Mouse (Mus musculus) embryonic facial prominence, embryonic 14.5 days (tissue): ENCODE results near the gene Lig3. TPM values are rescaled to one million over a fixed set of nuclear protein-coding genes. Genes with fewer than 3 reads are reported as not detected.

Experiments used
- ATAC-seq: fragments of 200-750 bp; cut with Nextera tagmentation; 2 replicates; pipeline ENCODE4 v1.8.0; 2017; ENCODE audit warnings: low read depth, moderate number of reproducible peaks, moderate TSS enrichment
- DNase-seq: peaks from one replicate; pipeline ENCODE4 v3.0.0-alpha.2; 2015; ENCODE audit warnings: low spot score
- H3K27ac ChIP-seq: fragments of 300-500 bp; sonication (generic); replicated peaks from 2 replicates; pipeline ENCODE4 v1.5.1; 2014; ENCODE audit warnings: low read depth, mild to moderate bottlenecking, low read length, moderate library complexity
- H3K27me3 ChIP-seq: fragments of 300-500 bp; sonication (generic); replicated peaks from 2 replicates; pipeline ENCODE4 v1.6.1; 2014; ENCODE audit warnings: low read length; ENCODE audit not compliant: control insufficient read depth, insufficient read depth
- H3K36me3 ChIP-seq: fragments of 300-500 bp; sonication (generic); 2 replicates; pipeline ENCODE4 v1.6.1; 2014; ENCODE audit warnings: low read length, mixed read lengths; ENCODE audit not compliant: control insufficient read depth, insufficient read depth
- H3K4me1 ChIP-seq: fragments of 300-500 bp; sonication (generic); 2 replicates; pipeline ENCODE4 v1.6.1; 2014; ENCODE audit warnings: antibody characterized with exemption, low read length; ENCODE audit not compliant: control insufficient read depth, insufficient read depth
- H3K4me2 ChIP-seq: fragments of 300-500 bp; sonication (generic); 2 replicates; pipeline ENCODE4 v1.6.1; 2014; ENCODE audit warnings: low read depth, mild to moderate bottlenecking, low read length, moderate library complexity, mixed read lengths
- H3K4me3 ChIP-seq: fragments of 300-500 bp; sonication (generic); 2 replicates; pipeline ENCODE4 v1.5.1; 2014; ENCODE audit warnings: low read depth, mild to moderate bottlenecking, low read length
- H3K9ac ChIP-seq: fragments of 300-500 bp; sonication (generic); 2 replicates; pipeline ENCODE4 v1.6.1; 2014; ENCODE audit warnings: low read depth, mild to moderate bottlenecking, low read length, moderate library complexity, mixed read lengths
- H3K9me3 ChIP-seq: fragments of 300-500 bp; sonication (generic); 2 replicates; pipeline ENCODE4 v1.6.1; 2016; ENCODE audit warnings: low read length; ENCODE audit not compliant: control insufficient read depth
- WGBS: fragments of 180-500 bp; shearing (Covaris S2); extraction: QIAGEN DNeasy Blood & Tissue Kit; methylation state at CpG from one replicate; pipeline ENCODE4 v1.1.7; 2014; 5-methylcytosine and 5-hydroxymethylcytosine counted together
- polyA plus RNA-seq: library from polyadenylated mRNA; unstranded; fragments of >200 nt; fragmentation: Nextera tagmentation; extraction: Ambion mirVana; gene quantifications from 2 replicates; pipeline ENCODE4 v1.2.1, GENCODE M21; 2014

Lig3 gene
- 32.9 and 34.2 TPM in 2 replicates for polyA plus RNA-seq

DNA sequence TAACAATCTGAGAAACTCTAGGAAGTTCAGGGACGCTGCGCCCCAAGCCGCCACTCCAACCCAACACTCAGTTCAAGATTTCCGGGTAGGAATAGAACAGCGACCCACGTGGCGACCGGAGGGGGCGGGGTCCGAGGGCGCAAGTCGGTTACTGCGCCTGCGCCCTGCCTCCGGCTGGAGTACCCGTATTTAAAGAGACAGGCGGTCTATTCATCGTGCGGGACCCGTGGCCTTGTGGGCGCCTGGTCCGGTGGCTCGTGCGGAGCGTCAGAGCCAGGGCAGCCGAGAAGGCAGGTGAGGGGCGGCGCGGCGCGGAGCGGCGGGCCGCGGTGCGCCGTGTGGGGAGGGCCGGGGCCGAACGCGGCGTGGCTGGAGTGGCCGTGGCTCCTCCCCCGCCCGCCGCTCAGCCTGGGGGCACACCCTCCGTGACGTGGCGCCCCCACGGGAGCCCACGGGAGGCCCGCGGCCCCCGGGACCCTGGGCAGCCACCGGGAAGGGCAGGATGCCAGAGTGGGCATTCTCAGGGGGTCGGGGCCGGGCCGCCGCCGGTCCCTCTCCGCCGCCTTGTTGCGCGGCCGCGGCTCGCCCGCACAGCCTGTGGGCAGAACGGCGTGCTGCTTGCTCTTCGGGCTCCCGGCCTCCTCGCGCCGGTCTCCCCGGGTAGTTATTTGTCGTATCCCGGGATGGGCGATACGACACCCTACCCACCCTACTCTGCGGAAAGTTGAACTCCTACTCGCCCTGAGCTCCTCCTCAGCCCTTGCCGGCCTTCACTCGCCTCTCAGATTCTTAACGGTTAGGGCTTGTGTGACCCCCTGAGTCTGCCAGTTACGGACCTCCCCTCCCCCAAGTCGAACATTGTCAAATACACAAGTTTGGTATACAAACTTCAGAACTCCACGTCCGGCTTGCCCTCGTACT lies at the start of gene Lig3:
Gene Lig3 (plus strand): TSS at position 126 of the 921 bp plus-strand sequence.
- Histone ChIP-seq H3K27ac (peak within 1 kb of the TSS; percentile 98), H3K4me1 (peaks cover 8% of the 10 kb centered on the region), H3K9ac (peak within 1 kb of the TSS; percentile 96), H3K4me3 (peak within 1 kb of the TSS; percentile 80), H3K27me3 (no peaks in the 10 kb centered on the region), H3K36me3 (peaks cover 31% of the 10 kb centered on the region), H3K4me2 (peak within 1 kb of the TSS; percentile 75), H3K9me3 (no peaks in the 10 kb centered on the region)
- ATAC-seq (peak; percentile 96), DNase-seq (peak; percentile 97)
- 0% methylated on average over 32 of the region's 90 CpGs for WGBS

DNA sequence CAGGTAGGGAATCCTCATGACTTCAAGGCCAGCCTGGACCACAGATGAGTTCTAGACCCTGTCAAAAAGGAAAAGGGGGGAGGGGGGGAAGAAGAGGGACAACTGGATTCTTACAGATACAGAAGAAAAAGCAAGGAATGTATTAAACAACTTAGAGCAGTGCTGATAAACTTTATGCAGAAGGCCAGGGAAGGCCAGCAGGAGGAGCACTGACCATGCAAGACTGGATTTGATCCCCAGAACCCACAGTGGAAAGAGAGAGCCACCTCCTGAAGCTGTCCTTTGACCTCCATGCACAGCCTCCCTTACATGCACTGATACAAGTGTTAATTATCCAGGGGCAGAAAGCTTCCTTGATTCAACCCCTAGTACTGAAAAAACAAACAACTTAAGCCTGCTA lies 46.7 kb upstream of the Lig3 start:
- Histone ChIP-seq H3K4me2 (no peak overlapping the region), H3K27ac (no peak overlapping the region), H3K27me3 (no peaks in the 10 kb centered on the region), H3K36me3 (no peaks in the 10 kb centered on the region), H3K9ac (no peak overlapping the region), H3K4me3 (no peak overlapping the region), H3K9me3 (no peaks in the 10 kb centered on the region), H3K4me1 (no peaks in the 10 kb centered on the region)
- no peak for ATAC-seq
- DNase-seq = no peak

DNA sequence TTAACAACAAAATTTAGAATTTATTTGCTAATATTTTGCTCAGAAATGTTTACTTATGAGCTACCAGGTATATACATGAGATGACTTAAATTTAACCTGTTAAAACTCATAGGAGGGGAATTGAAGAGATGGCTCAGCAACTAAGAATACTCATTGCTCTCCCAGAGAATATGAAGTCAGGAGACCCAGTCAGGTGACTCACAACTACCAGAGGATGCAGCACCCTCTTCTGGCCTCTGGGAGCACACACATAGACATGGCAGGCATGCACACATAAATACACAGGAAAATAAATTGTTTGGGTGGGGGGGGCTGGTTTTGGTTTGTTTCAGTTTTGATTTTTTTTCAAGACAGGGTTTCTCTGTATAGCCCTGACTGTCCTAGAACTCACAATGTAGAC lies 41.9 kb upstream of the Lig3 start:
- Histone ChIP-seq H3K4me1 (no peaks in the 10 kb centered on the region), H3K9ac (no peak overlapping the region), H3K36me3 (no peaks in the 10 kb centered on the region), H3K4me3 (no peak overlapping the region), H3K27ac (no peak overlapping the region), H3K9me3 (no peaks in the 10 kb centered on the region), H3K27me3 (no peaks in the 10 kb centered on the region), H3K4me2 (no peak overlapping the region)
- ATAC-seq = no peak
- no peak for DNase-seq

DNA sequence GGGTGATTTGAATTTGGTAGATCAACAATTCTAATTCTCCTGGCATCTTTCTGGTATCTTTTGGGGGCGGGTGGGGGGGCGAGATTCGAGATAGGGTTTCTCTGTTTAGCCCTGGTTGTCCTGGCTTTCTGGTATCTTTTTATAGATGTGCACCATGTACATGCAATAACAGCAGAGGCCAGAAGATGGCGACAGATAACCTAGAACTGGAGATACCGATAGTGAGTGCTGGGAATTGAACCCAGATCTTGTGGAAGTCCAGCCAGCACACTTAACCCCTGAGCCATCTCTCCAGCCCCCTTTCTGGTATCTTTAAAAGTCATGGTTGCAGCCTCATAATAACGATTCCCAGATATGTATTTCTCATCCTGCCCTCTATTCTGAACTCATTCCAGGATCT lies 34.8 kb upstream of the Lig3 start:
- no peak for DNase-seq
- no peak for ATAC-seq
- no peaks in the 10 kb centered on the region for H3K4me1 ChIP-seq
- no peak overlapping the region for H3K9ac ChIP-seq
- H3K9me3 ChIP-seq = no peaks in the 10 kb centered on the region
- H3K27me3 ChIP-seq = no peaks in the 10 kb centered on the region
- H3K4me2 ChIP-seq = no peak overlapping the region
- H3K36me3 ChIP-seq = no peaks in the 10 kb centered on the region
- 31% methylated on average over 6 of the region's 6 CpGs for WGBS
- H3K27ac ChIP-seq = no peak overlapping the region
- no peak overlapping the region for H3K4me3 ChIP-seq

DNA sequence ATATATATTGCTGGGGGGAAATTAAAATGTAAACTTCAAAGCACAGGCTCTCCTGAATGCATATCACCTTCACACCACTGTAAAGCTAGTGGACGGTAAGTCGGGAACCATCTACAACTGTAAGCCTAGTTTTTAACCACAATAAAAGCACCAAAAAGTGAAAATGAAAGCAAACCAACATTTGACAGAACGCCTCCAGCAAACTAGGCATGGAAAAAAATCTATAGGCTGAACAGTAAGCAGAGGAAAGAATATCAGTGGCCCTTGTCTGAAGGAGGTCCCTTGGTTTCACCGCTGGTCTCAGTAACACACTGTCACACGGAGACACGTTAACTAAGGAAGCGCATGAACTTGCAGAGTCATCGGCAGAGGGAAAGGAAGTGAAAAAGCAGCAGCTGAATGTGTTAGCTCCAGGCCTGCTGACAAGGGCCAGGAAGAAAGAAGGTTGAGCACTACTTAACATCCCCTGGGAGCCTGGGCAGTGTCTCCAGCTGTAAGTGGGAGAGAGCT lies 34.0 kb upstream of the Lig3 start:
- H3K4me2 ChIP-seq = no peak overlapping the region
- no peaks in the 10 kb centered on the region for H3K36me3 ChIP-seq
- H3K4me3 ChIP-seq = no peak overlapping the region
- H3K9ac ChIP-seq = no peak overlapping the region
- no peaks in the 10 kb centered on the region for H3K9me3 ChIP-seq
- H3K4me1 ChIP-seq = no peaks in the 10 kb centered on the region
- DNase-seq = no peak
- 74% methylated on average over 8 of the region's 8 CpGs for WGBS
- ATAC-seq = no peak
- H3K27me3 ChIP-seq = no peaks in the 10 kb centered on the region
- H3K27ac ChIP-seq = no peak overlapping the region

DNA sequence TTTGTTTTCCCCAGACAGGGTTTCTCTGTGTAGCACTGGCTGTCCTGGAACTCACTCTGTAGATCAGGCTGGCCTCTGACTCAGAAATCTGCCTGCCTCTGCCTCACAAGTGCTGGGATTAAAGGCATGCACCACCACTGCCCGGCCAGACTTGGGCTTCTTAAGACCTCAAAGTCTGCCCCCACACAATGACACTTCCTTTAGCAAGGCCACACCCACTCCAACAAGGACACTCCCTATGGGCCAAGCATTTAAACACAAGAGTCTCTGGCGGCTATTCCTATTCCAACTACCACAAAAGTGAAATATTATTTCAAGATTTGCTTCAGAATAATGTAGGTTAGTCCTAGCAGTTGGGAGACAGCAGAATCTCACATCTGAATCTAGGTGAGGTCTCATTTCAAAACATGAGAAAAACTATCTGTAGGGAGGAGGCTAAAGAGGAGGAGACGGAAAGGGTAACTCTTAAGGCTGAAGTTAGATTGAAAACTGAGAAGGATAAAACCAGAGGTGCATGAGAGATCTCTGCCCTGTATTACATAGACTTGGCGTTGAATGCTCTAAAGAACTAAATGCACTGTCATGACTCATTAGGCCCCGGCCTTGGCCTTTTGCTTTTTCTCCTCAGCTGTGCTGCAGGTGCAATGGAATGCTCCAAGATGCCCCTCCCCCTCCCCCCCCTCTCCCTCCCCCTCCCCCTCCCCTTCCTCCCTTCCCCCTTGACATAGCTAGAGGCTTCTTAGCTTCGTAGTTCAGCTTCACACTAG lies 28.4 kb upstream of the Lig3 start:
- Histone ChIP-seq H3K9ac (no peak overlapping the region), H3K4me3 (no peak overlapping the region), H3K27me3 (no peaks in the 10 kb centered on the region), H3K4me2 (no peak overlapping the region), H3K27ac (no peak overlapping the region), H3K4me1 (no peaks in the 10 kb centered on the region), H3K9me3 (no peaks in the 10 kb centered on the region), H3K36me3 (no peaks in the 10 kb centered on the region)
- DNase-seq = no peak
- WGBS = 62% methylated on average over 6 of the region's 6 CpGs
- no peak for ATAC-seq

DNA sequence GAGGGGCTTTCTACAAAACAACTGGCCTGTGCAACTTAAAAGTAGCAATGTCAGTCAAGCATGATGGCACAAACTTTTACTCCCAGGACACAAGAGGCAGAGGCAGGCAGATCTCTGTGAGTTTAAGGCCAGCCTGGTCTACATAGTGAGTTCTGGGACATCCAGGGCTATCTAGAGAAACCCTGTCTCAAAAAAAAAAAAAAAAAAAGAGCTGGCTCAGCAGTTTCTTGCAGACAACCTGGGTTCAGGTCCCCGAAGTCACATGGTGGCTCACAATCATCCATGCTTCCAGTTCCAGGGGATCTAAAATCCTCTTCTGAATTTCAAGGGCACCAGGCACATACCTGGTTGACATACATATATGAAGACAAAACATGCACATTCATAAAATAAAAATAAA lies 25.0 kb upstream of the Lig3 start:
- WGBS = 85% methylated on average over 1 of the region's 1 CpGs

DNA sequence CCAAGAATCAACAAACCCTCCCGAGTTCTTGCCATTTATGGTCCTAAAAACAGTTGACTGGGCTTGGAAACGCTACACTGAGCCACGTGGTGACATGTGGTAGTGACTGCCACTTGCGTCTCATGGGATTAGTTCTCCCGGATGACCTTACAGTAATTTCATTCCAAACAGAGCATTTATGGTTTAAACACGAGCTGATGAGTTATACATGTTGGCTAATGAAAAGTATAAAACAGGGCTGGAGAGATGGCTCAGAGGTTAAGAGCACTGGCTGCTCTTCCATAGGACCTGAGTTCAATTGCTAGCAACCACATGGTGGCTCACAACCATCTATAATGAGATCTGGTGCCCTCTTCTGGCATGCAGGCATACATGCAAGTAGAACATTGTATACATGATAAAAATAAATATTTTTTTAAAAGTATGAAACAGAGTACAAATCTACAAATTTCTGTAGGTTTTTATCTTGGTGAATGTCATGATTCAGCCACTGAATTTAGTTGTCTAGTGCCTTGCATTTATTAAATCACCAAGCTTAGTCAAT lies 18.6 kb upstream of the Lig3 start:
- Histone ChIP-seq H3K9me3 (no peaks in the 10 kb centered on the region), H3K4me2 (no peak overlapping the region), H3K9ac (no peak overlapping the region), H3K27me3 (no peaks in the 10 kb centered on the region; the same call in 1 of the 2 replicates), H3K4me1 (peaks cover 17% of the 10 kb centered on the region), H3K36me3 (no peaks in the 10 kb centered on the region), H3K4me3 (no peak overlapping the region), H3K27ac (no peak overlapping the region)
- DNase-seq = no peak
- 85% methylated on average over 6 of the region's 6 CpGs for WGBS
- no peak for ATAC-seq

More for the DNA sequence above, 25.0 kb upstream of the Lig3 start:
- Histone ChIP-seq H3K27ac (no peak overlapping the region), H3K4me2 (no peak overlapping the region), H3K9me3 (no peaks in the 10 kb centered on the region), H3K27me3 (no peaks in the 10 kb centered on the region; the same call in 1 of the 2 replicates), H3K9ac (no peak overlapping the region), H3K36me3 (no peaks in the 10 kb centered on the region), H3K4me1 (no peaks in the 10 kb centered on the region), H3K4me3 (no peak overlapping the region)
- DNase-seq (no peak), ATAC-seq (no peak)
